Mouse (Mus musculus): Measurements from ENCODE around the gene Dhx15. TPM values are rescaled to one million over a fixed set of nuclear protein-coding genes. Genes with fewer than 3 reads are reported as not detected.

Gene Dhx15
- polyA plus RNA-seq, 2 experiments = 34.9 to 57.4 TPM

- Histone ChIP-seq H3K27me3 (ENCODE audit: control insufficient read depth, insufficient read depth, low read length) (no peaks in the 10 kb centered on the region), H3K27ac (no peak overlapping the region), H3K9ac (replicated peaks) (no peak overlapping the region), H3K4me3 (ENCODE audit: insufficient read depth in 1 of 2, low read depth in 2 of 2, low read length in 2 of 2) (no peak overlapping the region), H3K4me1 (replicated peaks; ENCODE audit: control insufficient read depth in 2 of 2, insufficient read depth in 2 of 2, low read length in 1 of 2) (no peaks in the 10 kb centered on the region; a peak in 1 of 4 replicates), H3K36me3 (replicated peaks; ENCODE audit: control insufficient read depth, insufficient read depth, low read depth) (no peaks in the 10 kb centered on the region), H3K4me2 (ENCODE audit: low read depth) (no peak overlapping the region), H3K9me3 (ENCODE audit: control insufficient read depth, low read length) (no peaks in the 10 kb centered on the region)
- ATAC-seq (ENCODE audit: insufficient read depth) = no peak
- 59% methylated on average over 2 of the region's 2 CpGs for WGBS (ENCODE audit: insufficient replicate concordance)
- no peak for TF ChIP-seq CTCF (IDR thresholded peaks at IDR 0.05; ENCODE audit: low read depth)
- no peak for TF ChIP-seq EP300 (IDR thresholded peaks at IDR 0.05; ENCODE audit: low read depth)
- no peak for DNase-seq (ENCODE audit: low read depth in 3 of 3, low spot score in 3 of 3)
Measured at GRCm38 (mm10) chr5:52233891-52234290, 43.6 kb upstream of the Dhx15 start.

DNA sequence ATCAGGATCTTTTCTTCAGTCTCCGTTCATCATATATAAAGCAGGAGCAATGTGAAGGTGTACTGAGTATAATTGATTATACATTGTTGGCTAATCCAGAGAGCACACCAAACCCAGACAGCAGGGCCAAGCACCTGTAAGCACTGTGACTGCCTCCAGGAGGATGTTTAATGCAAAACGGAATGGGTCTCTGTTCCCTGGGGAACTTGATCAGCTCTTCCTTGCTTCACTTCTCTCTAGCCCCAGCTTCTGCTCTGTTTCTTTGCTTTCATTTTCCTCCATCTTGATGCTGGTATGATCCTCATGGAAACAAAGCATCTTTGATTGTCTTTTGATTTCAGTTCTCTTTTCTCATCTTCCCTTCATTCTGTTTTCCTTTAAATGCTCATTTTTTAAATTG is 42.3 kb upstream of the Dhx15 start:
- H3K9me3 ChIP-seq (ENCODE audit: control insufficient read depth, low read length) = no peaks in the 10 kb centered on the region
- H3K36me3 ChIP-seq (replicated peaks; ENCODE audit: control insufficient read depth, insufficient read depth, low read depth) = no peaks in the 10 kb centered on the region
- TF ChIP-seq EP300 (IDR thresholded peaks at IDR 0.05; ENCODE audit: low read depth) = no peak
- TF ChIP-seq CTCF (IDR thresholded peaks at IDR 0.05; ENCODE audit: low read depth) = no peak
- ATAC-seq (ENCODE audit: insufficient read depth) (no peak), DNase-seq (ENCODE audit: low read depth in 3 of 3, low spot score in 3 of 3) (no peak)
- no peaks in the 10 kb centered on the region; a peak in 1 of 4 replicates for H3K4me1 ChIP-seq (replicated peaks; ENCODE audit: control insufficient read depth in 2 of 2, insufficient read depth in 2 of 2, low read length in 1 of 2)
- no peak overlapping the region for H3K4me3 ChIP-seq (ENCODE audit: insufficient read depth in 1 of 2, low read depth in 2 of 2, low read length in 2 of 2)
- H3K27me3 ChIP-seq (ENCODE audit: control insufficient read depth, insufficient read depth, low read length) = no peaks in the 10 kb centered on the region
- no peak overlapping the region for H3K27ac ChIP-seq
- H3K4me2 ChIP-seq (ENCODE audit: low read depth) = no peak overlapping the region
- H3K9ac ChIP-seq (replicated peaks) = no peak overlapping the region
- WGBS (ENCODE audit: insufficient replicate concordance) = 56% methylated on average over 2 of the region's 2 CpGs

DNA sequence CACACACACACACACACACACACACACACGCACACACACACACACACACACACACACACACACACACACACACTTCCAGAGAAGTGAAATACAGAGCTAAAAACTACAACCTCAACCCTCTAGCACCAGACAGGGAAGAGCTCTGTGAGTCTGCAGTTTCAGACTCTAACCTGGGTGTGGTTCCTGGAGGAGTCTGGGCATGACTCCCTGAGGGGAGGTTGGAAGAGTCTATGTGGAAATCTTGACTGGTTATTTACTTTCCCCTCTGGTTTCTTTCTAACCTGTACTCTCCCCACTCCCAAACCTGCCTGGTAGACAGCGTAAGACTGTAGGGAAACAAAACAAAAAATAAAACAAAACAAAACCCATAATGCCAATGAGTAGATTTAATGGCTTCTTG is 41.9 kb upstream of the Dhx15 start:
- H3K4me2 ChIP-seq (ENCODE audit: low read depth) = no peak overlapping the region
- no peaks in the 10 kb centered on the region for H3K4me1 ChIP-seq (replicated peaks; ENCODE audit: control insufficient read depth in 2 of 2, insufficient read depth in 2 of 2, low read length in 1 of 2)
- H3K9me3 ChIP-seq (ENCODE audit: control insufficient read depth, low read length) = no peaks in the 10 kb centered on the region
- DNase-seq (ENCODE audit: low read depth in 3 of 3, low spot score in 3 of 3) = no peak
- H3K27ac ChIP-seq = no peak overlapping the region
- no peak for TF ChIP-seq CTCF (IDR thresholded peaks at IDR 0.05; ENCODE audit: low read depth)
- TF ChIP-seq EP300 (IDR thresholded peaks at IDR 0.05; ENCODE audit: low read depth) = no peak
- H3K27me3 ChIP-seq (ENCODE audit: control insufficient read depth, insufficient read depth, low read length) = no peaks in the 10 kb centered on the region
- H3K9ac ChIP-seq (replicated peaks) = no peak overlapping the region
- H3K36me3 ChIP-seq (replicated peaks; ENCODE audit: control insufficient read depth, insufficient read depth, low read depth) = no peaks in the 10 kb centered on the region
- no peak overlapping the region for H3K4me3 ChIP-seq (ENCODE audit: insufficient read depth in 1 of 2, low read depth in 2 of 2, low read length in 2 of 2)
- ATAC-seq (ENCODE audit: insufficient read depth) = no peak
- WGBS (ENCODE audit: insufficient replicate concordance) = 70% methylated on average over 2 of the region's 2 CpGs

GRCm38 (mm10) chr5:52230466-52230865 is 40.2 kb upstream of the Dhx15 start:
- no peak overlapping the region for H3K4me2 ChIP-seq (ENCODE audit: low read depth)
- no peak for TF ChIP-seq EP300 (IDR thresholded peaks at IDR 0.05; ENCODE audit: low read depth)
- TF ChIP-seq CTCF (IDR thresholded peaks at IDR 0.05; ENCODE audit: low read depth) = no peak
- WGBS (ENCODE audit: insufficient replicate concordance) = 68% methylated on average over 7 of the region's 7 CpGs

GRCm38 (mm10) chr5:52226677-52227076 is 36.4 kb upstream of the Dhx15 start:
- WGBS (ENCODE audit: insufficient replicate concordance) = 31% methylated on average over 3 of the region's 3 CpGs
- H3K4me3 ChIP-seq (ENCODE audit: insufficient read depth in 1 of 2, low read depth in 2 of 2, low read length in 2 of 2) = no peak overlapping the region
- H3K36me3 ChIP-seq (replicated peaks; ENCODE audit: control insufficient read depth, insufficient read depth, low read depth) = no peaks in the 10 kb centered on the region
- ATAC-seq (ENCODE audit: insufficient read depth) (no peak), DNase-seq (ENCODE audit: low read depth in 3 of 3, low spot score in 3 of 3) (no peak)
- TF ChIP-seq EP300 (IDR thresholded peaks at IDR 0.05; ENCODE audit: low read depth) (no peak), CTCF (IDR thresholded peaks at IDR 0.05; ENCODE audit: low read depth) (no peak)
- H3K9ac ChIP-seq (replicated peaks) = no peak overlapping the region
- no peak overlapping the region for H3K4me2 ChIP-seq (ENCODE audit: low read depth)
- H3K27ac ChIP-seq = no peak overlapping the region
- no peaks in the 10 kb centered on the region for H3K27me3 ChIP-seq (ENCODE audit: control insufficient read depth, insufficient read depth, low read length)
- H3K4me1 ChIP-seq (replicated peaks; ENCODE audit: control insufficient read depth in 2 of 2, insufficient read depth in 2 of 2, low read length in 1 of 2) = no peaks in the 10 kb centered on the region
- H3K9me3 ChIP-seq (ENCODE audit: control insufficient read depth, low read length) = no peaks in the 10 kb centered on the region

More at GRCm38 (mm10) chr5:52230466-52230865, 40.2 kb upstream of the Dhx15 start:
- H3K4me3 ChIP-seq (ENCODE audit: insufficient read depth in 1 of 2, low read depth in 2 of 2, low read length in 2 of 2) = no peak overlapping the region
- H3K9ac ChIP-seq (replicated peaks) = no peak overlapping the region
- H3K27ac ChIP-seq = no peak overlapping the region
- no peaks in the 10 kb centered on the region for H3K9me3 ChIP-seq (ENCODE audit: control insufficient read depth, low read length)
- no peak for DNase-seq (ENCODE audit: low read depth in 3 of 3, low spot score in 3 of 3)
- ATAC-seq (ENCODE audit: insufficient read depth) = no peak
- no peaks in the 10 kb centered on the region for H3K27me3 ChIP-seq (ENCODE audit: control insufficient read depth, insufficient read depth, low read length)
- no peaks in the 10 kb centered on the region for H3K36me3 ChIP-seq (replicated peaks; ENCODE audit: control insufficient read depth, insufficient read depth, low read depth)
- no peaks in the 10 kb centered on the region for H3K4me1 ChIP-seq (replicated peaks; ENCODE audit: control insufficient read depth in 2 of 2, insufficient read depth in 2 of 2, low read length in 1 of 2)

All from liver, embryonic 14.5 days (tissue).